Mouse (Mus musculus) CH12.LX (cell line): ENCODE data around the gene Vmn1r191. TPM values are rescaled to one million over a fixed set of nuclear protein-coding genes. Genes with fewer than 3 reads are reported as not detected.
"Not testable (repeated sequence)": the region's sequence is repeated elsewhere in the genome, so short reads cannot be mapped to it uniquely, and the experiment has no call there.

ENCODE experiments used
- DNase-seq: peaks from one replicate; pipeline ENCODE4 v3.0.0-alpha.2; 2013; ENCODE audit errors: extremely low read depth
- H3K27ac ChIP-seq: 2 replicates; pipeline ENCODE4 v1.5.1; 2012; ENCODE audit warnings: low read depth, mild to moderate bottlenecking, control low read depth, moderate library complexity; ENCODE audit not compliant: insufficient read depth
- H3K27me3 ChIP-seq: replicated peaks from 2 replicates; pipeline ENCODE3; 2012; ENCODE audit warnings: inconsistent platforms
- H3K36me3 ChIP-seq, 2 experiments: replicated peaks in 1 of 2; 2 replicates each; pipeline versions ENCODE3 to v1.6.1; 2012; ENCODE audit warnings: inconsistent platforms in 1 of 2, low read length in 1 of 2, mild to moderate bottlenecking in 1 of 2, mixed read lengths in 1 of 2, moderate library complexity in 1 of 2; ENCODE audit not compliant: control insufficient read depth in 1 of 2, insufficient read depth in 1 of 2
- H3K4me1 ChIP-seq, 2 experiments: 2 replicates each; pipeline ENCODE4 v1.6.1; 2012; ENCODE audit warnings: inconsistent platforms in 1 of 2, moderate library complexity in 1 of 2; ENCODE audit not compliant: insufficient read depth in 2 of 2, control insufficient read depth in 1 of 2
- H3K4me2 ChIP-seq: 2 replicates; pipeline ENCODE4 v1.6.1; 2012; ENCODE audit warnings: low read depth, mild to moderate bottlenecking, control low read depth; ENCODE audit not compliant: poor library complexity, insufficient read depth, severe bottlenecking
- H3K4me3 ChIP-seq, 3 experiments: fragments of 150-350 bp in 1 of 3; sonication (generic) in 1 of 3; replicated peaks in 1 of 3; 2 replicates each; pipeline versions ENCODE3 to v1.5.1; 2011 to 2012; ENCODE audit warnings: low read depth in 2 of 3, low read length in 2 of 3, mild to moderate bottlenecking in 2 of 3, moderate library complexity in 2 of 3, control low read depth in 1 of 3, improper control_type of control experiment in 1 of 3, inconsistent platforms in 1 of 3, mixed read lengths in 1 of 3; ENCODE audit not compliant: poor library complexity in 1 of 3
- H3K79me2 ChIP-seq: replicated peaks from 2 replicates; pipeline ENCODE4 v1.6.1; 2012; ENCODE audit warnings: mild to moderate bottlenecking, moderate library complexity; ENCODE audit not compliant: control insufficient read depth, poor library complexity, insufficient read depth, severe bottlenecking; ENCODE audit errors: extremely low read depth
- H3K9ac ChIP-seq: 2 replicates; pipeline ENCODE4 v1.6.1; 2012; ENCODE audit warnings: low read depth, mild to moderate bottlenecking, control low read depth, moderate library complexity; ENCODE audit not compliant: insufficient read depth
- H3K9me3 ChIP-seq: replicated peaks from 2 replicates; pipeline ENCODE3; 2012; ENCODE audit warnings: low read length, inconsistent platforms, mixed read lengths
- CHD2 ChIP-seq: IDR thresholded peaks from 2 replicates; pipeline ENCODE4 v1.6.1; 2011; ENCODE audit warnings: low read length, improper control_type of control experiment
- CTCF ChIP-seq, 2 experiments: IDR thresholded peaks in 1 of 2; conservative IDR thresholded peaks in 1 of 2; 2 replicates each; pipeline ENCODE4 v1.5.1; 2011 to 2012; ENCODE audit warnings: low read depth in 2 of 2, low read length in 2 of 2, improper control_type of control experiment in 1 of 2, inconsistent platforms in 1 of 2, mild to moderate bottlenecking in 1 of 2, moderate library complexity in 1 of 2
- GABPA ChIP-seq: IDR thresholded peaks from 2 replicates; pipeline ENCODE4 v1.6.1; 2012; ENCODE audit warnings: low read depth, low read length, improper control_type of control experiment, inconsistent platforms; ENCODE audit not compliant: insufficient replicate concordance
- KAT2A ChIP-seq: IDR thresholded peaks from 2 replicates; pipeline ENCODE4 v1.6.1; 2012; ENCODE audit warnings: low read length, improper control_type of control experiment, inconsistent platforms; ENCODE audit not compliant: insufficient replicate concordance
- MEF2A ChIP-seq: IDR thresholded peaks from 2 replicates; pipeline ENCODE4 v1.6.1; 2014; ENCODE audit warnings: low read depth, mild to moderate bottlenecking, inconsistent platforms, low read length, improper control_type of control experiment, borderline replicate concordance
- MXI1 ChIP-seq: IDR thresholded peaks from 2 replicates; pipeline ENCODE4 v1.6.1; 2011; ENCODE audit warnings: mild to moderate bottlenecking, low read depth, low read length, improper control_type of control experiment
- PAX5 ChIP-seq: IDR thresholded peaks from 2 replicates; pipeline ENCODE4 v1.6.1; 2012; ENCODE audit warnings: low read length, inconsistent platforms, mixed read lengths
- POLR2A ChIP-seq: IDR thresholded peaks from 2 replicates; pipeline ENCODE4 v1.6.1; 2011; ENCODE audit warnings: low read depth, mild to moderate bottlenecking, improper control_type of control experiment, low read length
- POLR2AphosphoS2 ChIP-seq: IDR thresholded peaks from 2 replicates; pipeline ENCODE4 v1.6.1; 2011; ENCODE audit warnings: low read depth, low read length, improper control_type of control experiment
- TBP ChIP-seq: conservative IDR thresholded peaks from 2 replicates; pipeline ENCODE4 v1.6.1; 2011; ENCODE audit warnings: low read depth, low read length, improper control_type of control experiment
- UBTF ChIP-seq: IDR thresholded peaks from 2 replicates; pipeline ENCODE4 v1.6.1; 2012; ENCODE audit warnings: low read depth, mild to moderate bottlenecking, inconsistent platforms, low read length, improper control_type of control experiment, moderate library complexity
- USF2 ChIP-seq: conservative IDR thresholded peaks from 2 replicates; pipeline ENCODE4 v1.6.1; 2011; ENCODE audit warnings: low read depth, low read length, improper control_type of control experiment
- ZC3H11A ChIP-seq: IDR thresholded peaks from 2 replicates; pipeline ENCODE4 v1.6.1; 2012; ENCODE audit warnings: low read depth, mild to moderate bottlenecking, inconsistent platforms, low read length, improper control_type of control experiment
- dilution Hi-C: fragments of 300-500 bp; cut with MboI; formaldehyde crosslinking; loops from 2 replicates; pipeline ENCODE4 v1.14.3; 2020; ENCODE audit warnings: low sequenced_read_pairs; ENCODE audit not compliant: extremely low pct_unique_long_range_greater_than_20kb, extremely low pct_ligation_motif_present
- in situ Hi-C: fragments of 300-500 bp; cut with MboI; formaldehyde crosslinking; loops from 3 replicates; pipeline ENCODE4 v1.14.3; 2019; ENCODE audit warnings: low sequenced_read_pairs, low pct_ligation_motif_present, low pct_unique_long_range_greater_than_20kb, mixed read lengths
- polyA plus RNA-seq: library from polyadenylated mRNA; unstranded; fragments of >175 nt; gene quantifications from 2 replicates; pipeline ENCODE4 v1.2.1, GENCODE M21; 2012; ENCODE audit warnings: low read depth; ENCODE audit not compliant: insufficient read length
- total RNA-seq, 2 experiments: library from RNA; depleted of rRNA; stranded (reverse); fragments of 300-350 nt in 1 of 2; fragments of >200 nt in 1 of 2; gene quantifications; 2 replicates each; pipeline ENCODE4 v1.2.3; 2012 to 2014

Gene Vmn1r191
- total and polyA plus RNA-seq, 3 experiments = not detected

- Histone ChIP-seq H3K4me3 (no peak overlapping the region), H3K27me3 (no peaks in the 10 kb centered on the region), H3K4me2 (no peak overlapping the region)
- dilution Hi-C loops = no loop called here
- TF ChIP-seq PAX5 = no peak
- TF ChIP-seq KAT2A = no peak
- no peak for TF ChIP-seq TBP
- no peak for TF ChIP-seq USF2
- TF ChIP-seq ZC3H11A = no peak
- no peak for TF ChIP-seq GABPA
- no peak for TF ChIP-seq POLR2AphosphoS2
- TF ChIP-seq CHD2 = no peak
- no peak for TF ChIP-seq MEF2A
- TF ChIP-seq UBTF = no peak
- TF ChIP-seq POLR2A = no peak
- no peak for TF ChIP-seq MXI1
- TF ChIP-seq, all 38 proteins: peak for 0
- in situ Hi-C loops = no loop called here
- no peak overlapping the region for H3K9ac ChIP-seq
- H3K27ac ChIP-seq = no peak overlapping the region
- DNase-seq = no peak
- H3K9me3 ChIP-seq = no peaks in the 10 kb centered on the region
- no peaks in the 10 kb centered on the region for H3K4me1 ChIP-seq
- H3K79me2 ChIP-seq = no peaks in the 10 kb centered on the region
- no peaks in the 10 kb centered on the region for H3K36me3 ChIP-seq
Observed at GRCm38 (mm10) chr13:22168416-22168815, 15.4 kb downstream of the Vmn1r191 start.

GRCm38 (mm10) chr13:22136495-22137293, 47.1 kb downstream of the Vmn1r191 start:
- in situ Hi-C loops, dilution Hi-C loops, H3K36me3 ChIP-seq: not testable (repeated sequence)

More at GRCm38 (mm10) chr13:22136495-22137293, 47.1 kb downstream of the Vmn1r191 start:
- H3K27ac ChIP-seq, H3K9me3 ChIP-seq, H3K9ac ChIP-seq, H3K4me3 ChIP-seq, H3K4me1 ChIP-seq, H3K4me2 ChIP-seq, H3K79me2 ChIP-seq, H3K27me3 ChIP-seq: not testable (repeated sequence)
- DNase-seq = peak; percentile 7
- TF ChIP-seq CTCF (conservative IDR thresholded peaks at IDR 0.05 in 1 of 2, IDR thresholded peaks at IDR 0.05 in 1 of 2; ENCODE audit: low read depth in 2 of 2, low read length in 2 of 2) = peak in 1 of 2 experiments; percentile 14; a peak in 1 of 4 replicates

Other genes with a start within 250 kb of the Vmn1r191 start
- gene Zfp184, start 238.9 kb downstream of the Vmn1r191 start, total RNA-seq (2012; rRNA removed) = 2.3 and 3.1 TPM in 2 replicates
- gene Zfp184, start 238.9 kb downstream of the Vmn1r191 start, total RNA-seq (2014; rRNA removed) = 2.0 and 3.3 TPM in 2 replicates
- gene Zfp184, start 238.9 kb downstream of the Vmn1r191 start, polyA plus RNA-seq = 0.79 and 0.80 TPM in 2 replicates
- not detected in 2 replicates for gene Pom121l2, start 202.8 kb downstream of the Vmn1r191 start, total RNA-seq (2012; rRNA removed)
- gene Pom121l2, start 202.8 kb downstream of the Vmn1r191 start, total RNA-seq (2014; rRNA removed) = not detected in 2 replicates
- not detected in 2 replicates for gene Pom121l2, start 202.8 kb downstream of the Vmn1r191 start, polyA plus RNA-seq
- gene Prss16, start 174.2 kb downstream of the Vmn1r191 start, total RNA-seq (2012; rRNA removed) = 0.38 and 0.47 TPM in 2 replicates
- gene Prss16, start 174.2 kb downstream of the Vmn1r191 start, total RNA-seq (2014; rRNA removed) = 0.69 and 1.4 TPM in 2 replicates
- 0.36 and 0.44 TPM in 2 replicates for gene Prss16, start 174.2 kb downstream of the Vmn1r191 start, polyA plus RNA-seq
- gene Hist1h2ah, start 148.4 kb downstream of the Vmn1r191 start, total RNA-seq (2012; rRNA removed) = 628 and 652 TPM in 2 replicates
- 4.9 and 8.1 TPM in 2 replicates for gene Hist1h2ah, start 148.4 kb downstream of the Vmn1r191 start, total RNA-seq (2014; rRNA removed)
- gene Hist1h2ah, start 148.4 kb downstream of the Vmn1r191 start, polyA plus RNA-seq = 2.3 and 4.5 TPM in 2 replicates
- 2,586 and 2,636 TPM in 2 replicates for gene Hist1h2bk, start 148.1 kb downstream of the Vmn1r191 start, total RNA-seq (2012; rRNA removed)
- gene Hist1h2bk, start 148.1 kb downstream of the Vmn1r191 start, total RNA-seq (2014; rRNA removed) = 38.2 and 47.2 TPM in 2 replicates
- 3.7 and 8.1 TPM in 2 replicates for gene Hist1h2bk, start 148.1 kb downstream of the Vmn1r191 start, polyA plus RNA-seq
- gene Hist1h4i, start 142.6 kb downstream of the Vmn1r191 start, total RNA-seq (2012; rRNA removed) = 768 and 812 TPM in 2 replicates
- 29.9 and 35.7 TPM in 2 replicates for gene Hist1h4i, start 142.6 kb downstream of the Vmn1r191 start, total RNA-seq (2014; rRNA removed)
- gene Hist1h4i, start 142.6 kb downstream of the Vmn1r191 start, polyA plus RNA-seq = 6.4 TPM in 2 replicates
- 576 and 708 TPM in 2 replicates for gene Hist1h2ag, start 141.0 kb downstream of the Vmn1r191 start, total RNA-seq (2012; rRNA removed)
- 21.8 and 22.0 TPM in 2 replicates for gene Hist1h2ag, start 141.0 kb downstream of the Vmn1r191 start, total RNA-seq (2014; rRNA removed)
- 7.3 and 13.0 TPM in 2 replicates for gene Hist1h2ag, start 141.0 kb downstream of the Vmn1r191 start, polyA plus RNA-seq
- gene Hist1h2bj, start 140.8 kb downstream of the Vmn1r191 start, total RNA-seq (2012; rRNA removed) = 1,723 and 1,790 TPM in 2 replicates
- gene Hist1h2bj, start 140.8 kb downstream of the Vmn1r191 start, total RNA-seq (2014; rRNA removed) = 23.2 and 23.8 TPM in 2 replicates
- gene Hist1h2bj, start 140.8 kb downstream of the Vmn1r191 start, polyA plus RNA-seq = 0.72 and 2.5 TPM in 2 replicates
- gene Vmn1r188, start 99.5 kb downstream of the Vmn1r191 start, total RNA-seq (2012; rRNA removed) = not detected in 2 replicates
- gene Vmn1r188, start 99.5 kb downstream of the Vmn1r191 start, total RNA-seq (2014; rRNA removed) = not detected in 2 replicates
- gene Vmn1r188, start 99.5 kb downstream of the Vmn1r191 start, polyA plus RNA-seq = not detected in 2 replicates
- gene Vmn1r189, start 78.1 kb downstream of the Vmn1r191 start, total RNA-seq (2012; rRNA removed) = not detected in 2 replicates
- gene Vmn1r189, start 78.1 kb downstream of the Vmn1r191 start, total RNA-seq (2014; rRNA removed) = not detected in 2 replicates
- gene Vmn1r189, start 78.1 kb downstream of the Vmn1r191 start, polyA plus RNA-seq = not detected in 2 replicates
- not detected in 2 replicates for gene Vmn1r192, start 7.2 kb upstream of the Vmn1r191 start, total RNA-seq (2012; rRNA removed)
- not detected in 2 replicates for gene Vmn1r192, start 7.2 kb upstream of the Vmn1r191 start, total RNA-seq (2014; rRNA removed)
- gene Vmn1r192, start 7.2 kb upstream of the Vmn1r191 start, polyA plus RNA-seq = not detected in 2 replicates
- gene Vmn1r193, start 39.2 kb upstream of the Vmn1r191 start, total RNA-seq (2012; rRNA removed) = not detected in 2 replicates
- gene Vmn1r193, start 39.2 kb upstream of the Vmn1r191 start, total RNA-seq (2014; rRNA removed) = not detected in 2 replicates
- gene Vmn1r193, start 39.2 kb upstream of the Vmn1r191 start, polyA plus RNA-seq = not detected in 2 replicates
- not detected in 2 replicates for gene Vmn1r194, start 60.2 kb upstream of the Vmn1r191 start, total RNA-seq (2012; rRNA removed)
- not detected in 2 replicates for gene Vmn1r194, start 60.2 kb upstream of the Vmn1r191 start, total RNA-seq (2014; rRNA removed)
- gene Vmn1r194, start 60.2 kb upstream of the Vmn1r191 start, polyA plus RNA-seq = not detected in 2 replicates
- not detected in 2 replicates for gene Vmn1r195, start 86.6 kb upstream of the Vmn1r191 start, total RNA-seq (2012; rRNA removed)
- not detected in 2 replicates for gene Vmn1r195, start 86.6 kb upstream of the Vmn1r191 start, total RNA-seq (2014; rRNA removed)
- gene Vmn1r195, start 86.6 kb upstream of the Vmn1r191 start, polyA plus RNA-seq = not detected in 2 replicates
- not detected in 2 replicates for gene Vmn1r196, start 106.0 kb upstream of the Vmn1r191 start, total RNA-seq (2012; rRNA removed)
- not detected in 2 replicates for gene Vmn1r196, start 106.0 kb upstream of the Vmn1r191 start, total RNA-seq (2014; rRNA removed)
- gene Vmn1r196, start 106.0 kb upstream of the Vmn1r191 start, polyA plus RNA-seq = not detected in 2 replicates
- gene Vmn1r197, start 140.6 kb upstream of the Vmn1r191 start, total RNA-seq (2012; rRNA removed) = not detected in 2 replicates
- gene Vmn1r197, start 140.6 kb upstream of the Vmn1r191 start, total RNA-seq (2014; rRNA removed) = not detected in 2 replicates
- 0.04 TPM in 1 of 2 replicates, not detected in the other for gene Vmn1r197, start 140.6 kb upstream of the Vmn1r191 start, polyA plus RNA-seq
- not detected in 2 replicates for gene Vmn1r198, start 166.4 kb upstream of the Vmn1r191 start, total RNA-seq (2012; rRNA removed)
- not detected in 2 replicates for gene Vmn1r198, start 166.4 kb upstream of the Vmn1r191 start, total RNA-seq (2014; rRNA removed)
- gene Vmn1r198, start 166.4 kb upstream of the Vmn1r191 start, polyA plus RNA-seq = not detected in 2 replicates
- gene Vmn1r199, start 195.8 kb upstream of the Vmn1r191 start, total RNA-seq (2012; rRNA removed) = not detected in 2 replicates
- gene Vmn1r199, start 195.8 kb upstream of the Vmn1r191 start, total RNA-seq (2014; rRNA removed) = not detected in 2 replicates
- gene Vmn1r199, start 195.8 kb upstream of the Vmn1r191 start, polyA plus RNA-seq = not detected in 2 replicates
- gene Vmn1r200, start 206.4 kb upstream of the Vmn1r191 start, total RNA-seq (2012; rRNA removed) = not detected in 2 replicates
- not detected in 2 replicates for gene Vmn1r200, start 206.4 kb upstream of the Vmn1r191 start, total RNA-seq (2014; rRNA removed)
- not detected in 2 replicates for gene Vmn1r200, start 206.4 kb upstream of the Vmn1r191 start, polyA plus RNA-seq